Mouse (Mus musculus) lung, embryonic 16.5 days (tissue): ENCODE measurements at regions not wholly inside any gene's neighbourhood (a gene's known extent, or its start where the extent isn't known, plus 50 kb on each side); places are given as distances from the start of the nearest gene placed in this dataset.

Experiments used
- ATAC-seq: fragments of 200-750 bp; cut with Nextera tagmentation; 2 replicates; pipeline ENCODE4 v1.8.0; 2017; ENCODE audit warnings: low read depth, mild to moderate bottlenecking, moderate library complexity
- H3K27ac ChIP-seq: fragments of 300-500 bp; sonication (generic); 2 replicates; pipeline ENCODE4 v1.5.1; 2014; ENCODE audit warnings: mild to moderate bottlenecking, control low read depth, low read length
- H3K27me3 ChIP-seq: fragments of 300-500 bp; sonication (generic); 2 replicates; pipeline ENCODE4 v1.6.1; 2014; ENCODE audit warnings: low read depth, low read length, mixed read lengths; ENCODE audit not compliant: control insufficient read depth, insufficient read depth
- H3K36me3 ChIP-seq: fragments of 300-500 bp; sonication (generic); 2 replicates; pipeline ENCODE4 v1.6.1; 2014; ENCODE audit warnings: low read length; ENCODE audit not compliant: control insufficient read depth, insufficient read depth
- H3K4me1 ChIP-seq: fragments of 300-500 bp; sonication (generic); replicated peaks from 2 replicates; pipeline ENCODE4 v1.6.1; 2014; ENCODE audit warnings: low read length, mixed read lengths; ENCODE audit not compliant: control insufficient read depth, insufficient read depth
- H3K4me2 ChIP-seq: fragments of 300-500 bp; sonication (generic); 2 replicates; pipeline ENCODE4 v1.6.1; 2014; ENCODE audit warnings: low read depth, low read length, control low read depth
- H3K4me3 ChIP-seq: fragments of 300-500 bp; sonication (generic); 2 replicates; pipeline ENCODE4 v1.5.1; 2014; ENCODE audit warnings: mild to moderate bottlenecking, low read length, control low read depth
- H3K9ac ChIP-seq: fragments of 300-500 bp; sonication (generic); 2 replicates; pipeline ENCODE4 v1.6.1; 2014; ENCODE audit warnings: low read length, control low read depth
- H3K9me3 ChIP-seq: fragments of 300-500 bp; sonication (generic); 2 replicates; pipeline ENCODE4 v1.6.1; 2016; ENCODE audit warnings: low read length; ENCODE audit not compliant: control insufficient read depth
- WGBS: fragments of 180-500 bp; shearing (Covaris S2); extraction: QIAGEN DNeasy Blood & Tissue Kit; methylation state at CpG from one replicate; pipeline ENCODE4 v1.1.7; 2014; 5-methylcytosine and 5-hydroxymethylcytosine counted together

- H3K9me3 ChIP-seq = no peaks in the 10 kb centered on the region
- H3K4me3 ChIP-seq = no peak overlapping the region
- H3K9ac ChIP-seq = no peak overlapping the region
- no peak overlapping the region for H3K27ac ChIP-seq
- H3K4me1 ChIP-seq = no peaks in the 10 kb centered on the region
- no peaks in the 10 kb centered on the region for H3K27me3 ChIP-seq
- no peak overlapping the region for H3K4me2 ChIP-seq
- ATAC-seq = no peak
- H3K36me3 ChIP-seq = no peaks in the 10 kb centered on the region
These were observed 523.6 kb downstream of the Prdm13 start for GRCm38 (mm10) chr4:21162124-21162523.

GRCm38 (mm10) chr4:21125892-21126291, 559.9 kb downstream of the Prdm13 start:
- H3K27ac ChIP-seq = no peak overlapping the region
- no peak overlapping the region for H3K9ac ChIP-seq
- H3K4me3 ChIP-seq = no peak overlapping the region
- no peaks in the 10 kb centered on the region for H3K9me3 ChIP-seq
- H3K4me2 ChIP-seq = no peak overlapping the region
- WGBS = 73% methylated on average over 1 of the region's 1 CpGs
- H3K27me3 ChIP-seq = no peaks in the 10 kb centered on the region
- no peak for ATAC-seq
- H3K4me1 ChIP-seq = no peaks in the 10 kb centered on the region
- H3K36me3 ChIP-seq = no peaks in the 10 kb centered on the region

GRCm38 (mm10) chr4:21095741-21096140, 590.0 kb downstream of the Prdm13 start:
- Histone ChIP-seq H3K9ac (no peak overlapping the region), H3K27ac (no peak overlapping the region), H3K36me3 (no peaks in the 10 kb centered on the region), H3K4me3 (no peak overlapping the region), H3K4me1 (no peaks in the 10 kb centered on the region), H3K9me3 (no peaks in the 10 kb centered on the region; the same call in 1 of the 2 replicates), H3K27me3 (no peaks in the 10 kb centered on the region), H3K4me2 (no peak overlapping the region)
- 84% methylated on average over 1 of the region's 1 CpGs for WGBS
- ATAC-seq = no peak

DNA sequence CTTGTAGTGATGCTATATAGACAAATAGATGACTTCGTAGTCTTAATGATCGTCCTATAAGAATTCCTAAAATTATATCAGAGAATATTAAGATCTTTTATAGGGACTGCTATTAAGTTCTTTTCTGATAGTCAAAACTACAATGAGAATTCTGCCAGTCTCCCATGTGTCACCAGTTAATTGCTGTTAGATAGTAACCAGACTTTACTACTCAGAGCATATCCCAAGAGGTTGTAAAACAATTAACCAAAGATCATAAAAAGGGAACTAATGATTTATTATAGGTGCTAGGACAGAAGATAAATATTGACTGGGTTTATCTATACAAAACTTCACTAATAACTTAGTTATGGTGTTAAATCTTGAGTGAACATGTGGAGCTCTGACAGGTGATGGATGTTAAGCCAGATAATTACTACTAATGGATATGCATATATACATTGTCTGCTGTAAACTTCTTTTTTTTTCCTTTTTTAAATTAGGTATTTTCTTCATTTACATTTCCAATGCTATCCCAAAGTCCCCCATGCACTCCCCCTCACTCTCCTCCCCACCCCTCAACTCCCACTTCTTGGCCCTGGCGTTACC, 615.5 kb downstream of the Prdm13 start:
- no peak for ATAC-seq
- H3K27ac ChIP-seq = no peak overlapping the region
- H3K4me1 ChIP-seq = no peaks in the 10 kb centered on the region
- no peak overlapping the region for H3K9ac ChIP-seq
- no peak overlapping the region for H3K4me2 ChIP-seq
- H3K36me3 ChIP-seq = no peaks in the 10 kb centered on the region
- WGBS = 87% methylated on average over 3 of the region's 3 CpGs
- H3K4me3 ChIP-seq = no peak overlapping the region
- no peaks in the 10 kb centered on the region for H3K9me3 ChIP-seq
- H3K27me3 ChIP-seq = no peaks in the 10 kb centered on the region
